Mouse (Mus musculus) bone marrow, adult 2 months (tissue): ENCODE data around the gene Cpm. TPM values are rescaled to one million over a fixed set of nuclear protein-coding genes. Genes with fewer than 3 reads are reported as not detected.

Experiments
- H3K27ac ChIP-seq: fragments of 200-500 bp; 2 replicates; pipeline ENCODE4 v1.5.1; 2012; ENCODE audit warnings: low read depth, mild to moderate bottlenecking, control low read depth, inconsistent platforms, low read length; ENCODE audit not compliant: control insufficient read depth, poor library complexity, insufficient read depth
- H3K4me1 ChIP-seq: fragments of 200-500 bp; 2 replicates; pipeline ENCODE4 v1.6.1; 2011; ENCODE audit warnings: low read length; ENCODE audit not compliant: control insufficient read depth, insufficient read depth
- H3K4me3 ChIP-seq: fragments of 200-500 bp; replicated peaks from 2 replicates; pipeline ENCODE3; 2011; ENCODE audit warnings: mild to moderate bottlenecking, low read depth, low read length, control low read depth; ENCODE audit not compliant: control insufficient read depth
- CTCF ChIP-seq: fragments of 200-500 bp; IDR thresholded peaks from 2 replicates; pipeline ENCODE4 v1.5.1; 2011; ENCODE audit warnings: low read length, control low read depth; ENCODE audit not compliant: control insufficient read depth, insufficient read depth
- POLR2A ChIP-seq: fragments of 200-500 bp; IDR thresholded peaks from 2 replicates; pipeline ENCODE4 v1.6.1; 2011; ENCODE audit warnings: low read depth, mild to moderate bottlenecking, control low read depth, low read length, borderline replicate concordance; ENCODE audit not compliant: control insufficient read depth
- WGBS: fragments of 180-500 bp; shearing (Covaris S2); methylation state at CpG from one replicate; pipeline ENCODE4 v1.1.7; 2018; 5-methylcytosine and 5-hydroxymethylcytosine counted together
- polyA plus RNA-seq: library from polyadenylated mRNA; stranded (reverse); fragments of >200 nt; gene quantifications from 2 replicates; pipeline ENCODE4 v1.2.4, GENCODE M21; 2011; ENCODE audit warnings: low replicate concordance; ENCODE audit not compliant: missing spikeins, insufficient read depth, insufficient read length

Gene Cpm
- polyA plus RNA-seq, 1 experiment = 11.6 TPM

DNA sequence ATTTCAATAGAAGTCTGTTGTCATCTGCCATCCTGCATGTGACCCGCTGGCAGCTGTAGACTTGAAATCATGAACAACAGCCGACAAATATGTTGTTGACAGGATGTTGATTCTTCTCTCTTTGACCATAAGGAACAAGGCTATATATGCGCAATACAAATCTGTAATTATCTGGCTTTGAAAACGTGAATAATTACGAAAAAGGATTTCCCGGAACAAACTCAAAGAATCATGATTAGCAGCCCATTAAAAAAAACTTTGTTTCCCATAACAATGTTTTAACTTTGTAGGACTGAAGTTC, 27.3 kb downstream of the Cpm start:
- H3K4me3 ChIP-seq = no peak overlapping the region
- TF ChIP-seq POLR2A (no peak), CTCF (no peak)
- H3K27ac ChIP-seq = no peak overlapping the region
- 80% methylated on average over 6 of the region's 6 CpGs for WGBS
- no peaks in the 10 kb centered on the region; the same call in 1 of the 2 replicates for H3K4me1 ChIP-seq

DNA sequence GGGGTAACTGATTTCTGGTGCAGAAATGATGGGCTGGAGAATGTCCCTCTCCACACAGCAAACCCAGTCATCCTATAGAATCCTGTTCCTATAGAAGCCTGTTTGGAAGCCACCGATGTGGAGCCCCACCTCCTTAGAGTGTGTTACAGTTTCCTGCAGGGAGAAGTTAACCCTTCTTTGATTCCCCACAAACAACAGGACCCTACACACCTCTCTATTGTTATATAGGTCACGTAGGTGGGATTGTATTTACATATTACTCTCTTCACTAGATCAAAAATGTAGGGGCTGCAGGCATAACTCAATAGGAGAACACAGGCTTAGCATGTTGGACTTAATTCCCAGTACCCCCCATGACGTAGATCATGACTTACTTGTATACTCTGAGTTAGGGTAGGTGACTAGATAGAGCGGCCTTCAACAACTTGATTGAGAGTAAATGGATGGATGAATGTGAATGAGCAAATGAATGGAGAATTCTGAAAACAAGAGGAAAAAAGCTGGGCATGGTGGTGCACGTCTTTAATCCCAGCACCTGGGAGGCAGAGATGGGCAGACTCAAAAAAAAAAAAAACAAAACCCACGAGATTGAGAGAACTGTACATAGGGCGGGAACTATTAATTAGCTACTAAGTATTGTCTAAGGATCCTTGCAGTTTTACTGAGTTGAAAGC, 27.8 kb downstream of the Cpm start:
- 80% methylated on average over 7 of the region's 7 CpGs for WGBS
- Histone ChIP-seq H3K27ac (no peak overlapping the region), H3K4me3 (no peak overlapping the region), H3K4me1 (no peaks in the 10 kb centered on the region; the same call in 1 of the 2 replicates)
- TF ChIP-seq CTCF (no peak), POLR2A (no peak)

DNA sequence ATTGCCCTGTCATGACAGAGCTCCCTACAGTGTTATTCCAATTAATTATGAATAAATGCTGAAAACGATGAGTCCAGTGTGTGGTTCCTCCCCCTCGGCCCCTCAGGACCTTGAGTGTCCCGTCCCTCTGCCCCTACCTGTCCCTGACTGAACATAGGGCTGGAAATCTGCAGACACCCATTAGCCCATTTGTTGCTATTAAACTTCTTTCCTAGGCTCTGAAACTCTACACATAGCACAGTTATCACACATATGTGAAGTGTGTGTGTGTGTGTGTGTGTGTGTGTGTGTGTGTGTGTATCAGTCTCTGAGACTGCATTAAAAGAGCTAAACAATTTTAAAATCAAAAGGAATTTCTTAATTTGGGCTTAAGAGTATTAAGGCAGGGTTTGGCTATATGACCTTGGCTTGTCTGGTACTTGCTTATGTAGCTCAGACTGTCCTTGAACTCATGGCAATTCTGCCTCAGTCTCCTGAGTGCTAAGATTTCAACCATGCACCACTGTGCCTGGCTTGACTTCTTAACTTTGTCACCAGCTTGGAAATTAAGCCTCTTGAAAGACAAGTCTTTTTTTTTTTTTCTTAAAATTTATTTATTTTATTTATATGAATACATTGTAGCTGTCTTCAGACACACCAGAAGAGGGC, 28.5 kb downstream of the Cpm start:
- 87% methylated on average over 3 of the region's 3 CpGs for WGBS
- no peak overlapping the region for H3K27ac ChIP-seq
- H3K4me1 ChIP-seq = no peaks in the 10 kb centered on the region; the same call in 1 of the 2 replicates

DNA sequence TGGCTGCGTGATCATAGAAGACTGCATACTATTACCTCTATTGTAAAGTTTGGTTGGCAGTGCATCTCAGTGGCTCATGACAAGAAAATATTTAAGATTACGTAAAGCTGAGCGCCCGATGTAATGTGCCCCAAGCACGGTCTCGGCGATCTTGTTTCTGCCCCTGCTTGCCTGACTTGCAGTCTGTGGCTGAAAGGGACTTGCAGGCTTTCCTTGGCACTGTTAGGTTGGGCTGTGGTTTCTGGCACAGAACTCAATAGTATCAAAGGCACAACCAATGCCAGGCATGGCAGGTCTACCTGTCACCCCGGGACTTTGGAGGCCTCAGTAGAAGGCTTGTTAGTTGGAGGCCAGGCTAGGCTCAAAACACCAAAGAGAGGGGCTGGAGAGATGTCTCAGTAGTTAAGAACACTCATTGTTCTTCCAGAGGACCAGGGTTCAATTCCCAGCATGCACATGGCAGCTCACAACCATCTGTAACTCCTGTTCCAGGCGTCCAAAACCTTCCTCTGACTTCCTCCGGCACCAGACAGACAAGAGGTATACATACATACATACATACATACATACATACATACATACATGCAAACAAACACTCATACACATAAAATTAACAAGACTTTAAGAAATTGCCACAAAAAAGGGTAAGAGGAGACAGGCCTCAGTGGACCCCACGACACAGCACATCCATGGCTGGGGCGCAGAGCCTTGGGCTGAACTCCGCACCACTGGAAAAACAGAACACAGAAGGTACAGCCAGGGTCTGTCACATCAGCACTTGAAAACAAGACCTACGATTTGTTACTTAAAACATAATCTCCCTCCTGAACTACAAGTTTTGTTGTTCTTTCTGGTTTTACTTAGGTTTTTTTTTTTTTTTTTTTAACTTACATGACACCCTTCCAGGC, 29.5 kb downstream of the Cpm start:
- TF ChIP-seq CTCF = no peak
- TF ChIP-seq POLR2A = no peak
- H3K4me1 ChIP-seq = no peaks in the 10 kb centered on the region; the same call in 1 of the 2 replicates
- WGBS = 78% methylated on average over 14 of the region's 14 CpGs
- H3K4me3 ChIP-seq = no peak overlapping the region
- H3K27ac ChIP-seq = no peak overlapping the region

More for the DNA sequence above, 28.5 kb downstream of the Cpm start:
- TF ChIP-seq CTCF (no peak), POLR2A (no peak)
- H3K4me3 ChIP-seq = no peak overlapping the region

GRCm38 (mm10) chr10:117659430-117659813, 30.1 kb downstream of the Cpm start:
- no peak overlapping the region for H3K4me3 ChIP-seq
- H3K4me1 ChIP-seq = no peaks in the 10 kb centered on the region; the same call in 1 of the 2 replicates
- 50% methylated on average over 11 of the region's 11 CpGs for WGBS
- no peak for TF ChIP-seq CTCF
- H3K27ac ChIP-seq = no peak overlapping the region

GRCm38 (mm10) chr10:117659819-117660218, 30.5 kb downstream of the Cpm start:
- Histone ChIP-seq H3K4me1 (no peaks in the 10 kb centered on the region; the same call in 1 of the 2 replicates), H3K4me3 (no peak overlapping the region), H3K27ac (no peak overlapping the region)
- 20% methylated on average over 11 of the region's 11 CpGs for WGBS
- TF ChIP-seq POLR2A = no peak
- no peak for TF ChIP-seq CTCF

DNA sequence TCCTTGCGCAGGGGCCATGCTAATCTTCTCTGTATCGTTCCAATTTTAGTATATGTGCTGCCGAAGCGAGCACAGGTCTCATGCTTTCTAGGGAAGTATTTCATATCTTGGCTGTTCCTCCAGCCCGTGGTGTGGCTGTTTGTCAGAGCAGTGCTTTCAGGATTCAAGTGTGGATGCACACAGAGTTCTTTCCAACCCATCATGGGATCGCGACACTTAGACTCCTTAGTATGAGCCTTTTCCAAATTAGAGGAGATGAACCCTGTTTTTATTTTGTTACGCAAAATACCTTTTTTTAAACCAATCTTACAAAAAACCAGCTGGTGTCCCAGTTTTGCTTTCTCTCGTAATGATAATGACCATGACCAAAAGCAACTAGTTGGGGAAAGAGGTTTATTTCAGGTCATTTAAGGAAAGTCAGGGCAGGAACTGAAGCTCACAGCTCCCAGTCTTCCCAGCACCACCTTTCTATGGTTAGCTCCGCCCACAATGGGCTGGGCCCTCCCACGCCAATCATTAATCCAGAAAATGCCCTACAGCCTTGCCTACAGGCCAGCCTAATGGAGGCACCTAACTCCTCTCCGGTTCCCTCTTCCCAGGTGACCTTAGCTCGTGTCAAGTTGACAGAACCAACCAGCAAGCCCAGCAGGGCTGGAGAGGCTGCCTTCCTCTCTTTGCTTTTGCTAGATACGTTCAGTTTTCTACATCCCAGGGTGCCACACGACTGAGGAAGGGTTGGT, 33.2 kb downstream of the Cpm start:
- Histone ChIP-seq H3K27ac (no peak overlapping the region), H3K4me3 (no peak overlapping the region), H3K4me1 (no peaks in the 10 kb centered on the region; the same call in 1 of the 2 replicates)
- TF ChIP-seq CTCF = no peak
- 83% methylated on average over 15 of the region's 15 CpGs for WGBS
